Mouse (Mus musculus): ENCODE results near the gene Rbm20.
A peak's percentile ranks its signal among the peaks of the same experiment; 100 is the strongest.

Rbm20 gene

DNA sequence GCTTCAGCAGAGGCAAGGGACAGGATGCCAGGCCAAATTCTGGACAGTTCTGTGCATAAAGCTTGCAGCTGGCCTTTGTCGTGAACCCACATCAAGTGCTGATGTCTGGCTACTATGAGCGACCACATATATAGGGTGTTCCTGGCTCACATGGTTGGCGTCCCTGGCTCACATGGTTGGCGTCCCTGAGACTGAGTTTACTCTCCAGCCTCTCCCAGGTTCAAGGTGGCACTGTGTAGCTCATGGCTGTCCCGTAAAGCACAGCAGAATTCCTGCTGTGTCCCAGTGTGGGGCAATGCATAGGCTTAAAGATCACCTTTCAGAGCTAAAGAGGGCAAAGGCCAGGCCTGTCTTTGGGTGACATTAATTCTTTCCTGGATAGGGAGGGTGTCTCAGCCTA is 78.2 kb downstream of the Rbm20 start:
- no peak for DNase-seq (ENCODE audit: low spot score in 2 of 2)

DNA sequence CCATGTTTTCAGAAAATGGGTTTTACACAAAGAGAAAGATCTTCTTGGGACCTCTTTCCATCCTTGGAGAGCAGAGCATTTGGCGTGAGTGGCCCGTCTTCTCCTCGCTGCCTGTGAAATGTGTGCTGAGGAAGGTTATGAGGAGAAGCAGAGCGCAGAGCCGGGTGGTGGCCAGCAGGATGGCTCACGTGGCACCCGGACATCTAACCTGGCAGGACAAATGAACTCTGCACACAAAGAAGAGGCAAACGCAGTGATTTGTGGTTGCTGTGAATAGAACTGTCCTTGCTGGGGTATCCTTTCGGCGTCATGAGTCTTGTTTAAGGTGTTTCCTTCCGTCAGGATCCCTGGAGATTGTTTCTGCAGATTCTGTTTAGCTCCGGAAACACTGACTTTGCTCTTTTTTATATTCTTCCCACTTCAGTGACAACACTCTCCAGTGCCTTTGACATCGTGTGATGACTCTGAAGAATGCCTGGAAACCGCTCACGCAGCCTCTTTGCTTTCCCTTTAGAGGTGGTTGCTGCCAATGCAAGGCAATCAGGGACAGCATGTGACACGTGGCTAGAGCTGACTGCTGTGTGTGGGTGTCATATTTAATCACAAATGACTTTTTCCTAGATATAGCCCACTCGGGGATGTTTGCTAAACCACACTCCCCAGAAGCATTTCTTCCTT is 80.5 kb downstream of the Rbm20 start:
- DNase-seq (ENCODE audit: low spot score in 2 of 2), result no peak

DNA sequence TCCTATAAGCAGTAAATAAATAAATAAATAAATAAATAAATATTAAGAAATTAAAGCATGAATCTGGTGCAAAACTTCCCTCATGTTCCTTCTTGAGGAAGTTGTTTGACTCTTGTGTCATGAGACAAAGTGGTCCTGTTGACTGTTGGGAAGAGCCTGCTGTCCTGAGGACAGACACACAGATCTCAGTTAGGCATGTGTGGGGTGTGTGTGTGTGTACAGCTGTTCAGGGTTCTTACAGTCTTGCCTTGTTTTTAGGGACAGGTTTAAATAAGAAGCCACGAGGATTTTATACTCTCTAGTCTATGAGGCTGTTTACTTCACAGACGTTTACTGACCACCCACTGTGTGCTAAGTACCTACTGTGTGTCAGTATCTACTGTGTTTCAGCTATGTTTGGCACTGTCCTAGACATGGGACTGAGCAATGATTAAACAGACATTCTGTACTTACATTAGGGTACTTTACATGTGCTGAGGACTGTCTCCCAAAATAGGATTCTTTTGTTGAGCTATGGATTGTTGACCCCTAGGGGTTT is 81.8 kb downstream of the Rbm20 start:
- no peak for DNase-seq (ENCODE audit: low spot score in 2 of 2)

DNA sequence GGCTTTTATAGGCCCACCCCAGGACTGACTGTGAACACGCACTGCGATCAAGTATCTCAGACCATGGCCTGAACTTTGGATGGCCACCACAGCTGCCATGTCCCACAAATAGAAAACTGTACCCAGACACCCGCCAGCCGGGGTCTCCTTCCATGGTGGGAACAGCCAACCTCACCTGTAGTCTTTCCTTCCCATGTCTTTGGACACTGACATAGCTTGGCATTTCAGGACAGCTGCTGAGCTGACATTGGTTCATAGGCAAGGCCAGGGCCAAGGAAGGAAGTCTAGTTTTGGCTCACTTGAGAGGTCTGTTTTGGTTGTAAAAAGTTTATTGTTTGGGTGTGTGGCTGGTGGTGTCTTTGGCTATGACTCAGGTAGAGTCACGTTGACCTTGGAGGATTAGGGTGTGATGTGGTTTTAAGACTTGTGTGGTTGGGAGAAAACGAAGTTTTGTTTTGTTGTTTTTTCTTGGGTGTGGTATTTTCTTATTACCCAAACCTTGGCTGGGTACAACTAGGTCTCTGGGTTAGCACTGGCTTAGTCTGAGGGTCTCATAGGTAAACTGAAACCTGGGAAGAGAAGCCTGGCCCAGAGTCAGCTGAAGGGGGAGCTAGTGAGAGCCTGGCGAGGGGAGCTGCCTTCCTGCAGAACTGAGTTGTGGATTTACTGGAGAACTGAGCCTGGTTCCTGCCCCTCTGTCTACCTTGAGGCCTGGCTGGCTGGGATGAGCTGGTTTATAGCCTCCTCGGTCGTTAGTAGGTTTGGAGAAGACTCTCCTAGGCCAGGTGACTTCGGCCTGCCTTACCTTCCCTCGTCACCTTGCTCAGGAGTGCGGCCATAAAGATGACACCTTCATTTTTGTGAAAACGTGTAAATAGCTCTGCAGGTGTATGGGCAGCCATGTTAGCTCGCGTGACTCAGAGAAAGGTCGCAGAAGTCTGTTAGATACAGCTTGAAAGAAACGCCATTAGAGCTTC is 83.3 kb downstream of the Rbm20 start:
- no peak for DNase-seq (ENCODE audit: low spot score in 2 of 2)

DNA sequence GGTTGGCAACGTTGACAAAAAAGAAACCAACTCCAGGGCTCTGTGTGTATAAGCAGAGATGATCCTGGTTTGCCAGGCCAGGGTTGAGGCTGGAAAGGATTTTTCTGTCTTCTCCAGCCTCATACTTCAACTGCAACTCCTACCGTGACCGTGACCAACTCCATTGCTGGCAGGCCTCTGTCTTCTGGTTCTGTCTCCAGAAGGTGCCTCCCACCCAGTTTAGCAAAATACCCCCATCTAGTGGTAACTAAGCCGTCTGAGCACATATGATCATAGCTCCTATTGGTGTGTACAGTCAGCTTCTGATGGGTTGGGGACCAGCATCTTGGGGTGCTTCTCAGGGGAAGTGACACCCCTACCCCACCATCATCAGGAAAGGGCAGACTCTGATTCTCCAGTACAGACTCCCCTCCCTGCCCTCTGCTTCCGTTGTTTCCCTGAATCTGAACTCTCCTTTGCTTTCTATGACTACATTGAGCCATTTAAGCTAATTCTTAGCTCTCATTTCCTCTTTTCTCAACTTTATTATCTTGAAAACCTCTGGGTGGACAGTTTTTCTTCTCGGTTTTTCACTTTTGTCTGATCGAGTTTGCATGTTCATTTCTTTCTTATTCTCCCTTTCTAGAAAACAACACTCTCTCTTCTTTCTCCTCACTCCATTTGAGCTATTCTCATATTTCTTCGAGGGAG is 85.8 kb downstream of the Rbm20 start:
- DNase-seq (ENCODE audit: low spot score in 2 of 2), result no peak

DNA sequence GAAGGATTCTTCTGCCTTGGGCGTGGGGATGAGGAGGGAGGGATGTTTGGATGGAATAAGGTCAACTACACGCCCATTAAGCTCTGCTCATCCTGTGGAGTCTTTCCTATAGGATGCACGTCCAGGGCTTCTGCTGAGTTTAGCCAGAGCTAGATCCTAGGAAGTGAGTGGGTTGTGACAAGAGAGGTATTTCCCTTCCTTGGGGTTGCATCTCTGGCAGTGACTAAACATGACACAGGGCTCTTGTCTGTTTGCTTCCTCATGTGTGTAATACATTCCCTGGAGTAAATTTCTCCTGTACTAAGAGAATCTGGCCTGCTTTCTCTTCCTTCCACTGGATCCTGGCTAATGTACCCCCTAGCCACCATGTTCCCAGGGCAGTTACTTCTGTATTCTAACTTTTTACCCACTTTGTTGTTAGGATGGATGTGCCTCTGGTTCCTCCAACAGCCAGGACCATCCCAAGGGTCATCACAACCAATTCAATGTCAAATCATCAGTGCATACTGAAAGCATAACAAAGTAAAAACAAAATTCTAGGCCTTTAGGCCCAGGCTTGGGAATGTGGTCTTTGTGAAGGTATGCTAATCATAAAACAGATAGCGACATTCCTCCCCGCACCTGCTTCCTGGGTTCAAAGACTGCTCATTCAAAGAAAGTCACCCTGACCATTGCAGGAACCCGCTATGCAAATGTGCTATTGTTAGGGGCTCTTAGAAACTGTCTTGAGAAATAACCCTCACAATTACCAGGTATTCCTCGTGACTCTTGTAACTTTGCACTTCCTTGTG is 87.8 kb downstream of the Rbm20 start:
- no peak for DNase-seq (ENCODE audit: low spot score in 2 of 2)

DNA sequence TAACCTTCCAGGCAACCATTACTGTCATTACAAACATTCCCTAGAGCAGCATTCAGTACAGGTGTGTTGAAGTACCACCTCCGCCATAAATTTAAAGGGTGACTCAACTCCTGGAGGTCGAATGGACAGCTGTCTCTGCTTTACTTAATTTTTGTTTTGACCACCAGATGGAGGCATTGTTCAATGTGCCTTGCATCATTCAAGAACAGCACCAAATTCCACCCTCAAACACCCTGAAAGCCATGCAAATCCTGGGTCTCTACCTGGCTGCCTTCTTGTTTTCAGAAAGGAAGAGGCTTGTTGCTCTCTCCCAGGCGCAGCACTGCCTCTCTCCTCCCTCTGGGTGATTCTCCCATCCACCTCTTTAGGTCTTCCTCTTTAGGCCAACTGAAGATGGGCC is 91.4 kb downstream of the Rbm20 start:
- no peak for DNase-seq (ENCODE audit: low spot score in 2 of 2)

DNA sequence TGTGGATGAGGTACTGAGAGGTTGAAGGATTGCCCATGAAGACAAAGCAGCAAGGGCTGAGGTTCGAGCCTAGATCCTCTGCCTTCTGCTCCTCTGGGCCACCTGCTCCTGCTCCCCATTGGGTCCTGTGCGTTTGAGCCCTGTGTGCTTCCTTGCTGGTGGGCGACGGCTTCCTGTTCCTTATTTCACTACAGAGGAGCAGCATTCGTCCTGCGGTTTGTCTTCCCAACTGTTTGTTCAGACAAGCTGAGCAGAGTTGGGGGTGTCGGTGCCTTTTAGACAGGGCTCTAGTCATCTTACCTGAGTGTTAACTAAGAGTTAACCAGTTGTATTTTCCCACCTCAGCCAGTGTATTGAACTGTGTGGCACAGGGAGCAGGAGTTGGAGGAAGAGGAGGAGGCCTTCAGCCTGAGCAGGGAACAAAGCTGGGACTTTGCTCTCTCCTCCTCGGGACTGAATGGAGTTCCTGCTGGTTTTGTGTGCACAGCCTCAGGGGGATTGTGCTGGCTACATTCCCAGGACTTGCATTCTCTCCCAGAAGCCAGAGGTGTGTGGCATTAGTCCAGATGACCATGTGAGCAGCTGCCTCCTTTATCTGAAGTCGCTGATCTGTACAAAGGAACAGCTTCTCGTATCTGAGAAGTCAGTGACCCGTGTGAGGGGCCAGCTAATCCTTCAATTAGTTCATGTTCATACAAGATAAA is 97.0 kb downstream of the Rbm20 start:
- peak in 1 of 2 experiments; percentile 20 for DNase-seq (ENCODE audit: low spot score in 2 of 2)

DNA sequence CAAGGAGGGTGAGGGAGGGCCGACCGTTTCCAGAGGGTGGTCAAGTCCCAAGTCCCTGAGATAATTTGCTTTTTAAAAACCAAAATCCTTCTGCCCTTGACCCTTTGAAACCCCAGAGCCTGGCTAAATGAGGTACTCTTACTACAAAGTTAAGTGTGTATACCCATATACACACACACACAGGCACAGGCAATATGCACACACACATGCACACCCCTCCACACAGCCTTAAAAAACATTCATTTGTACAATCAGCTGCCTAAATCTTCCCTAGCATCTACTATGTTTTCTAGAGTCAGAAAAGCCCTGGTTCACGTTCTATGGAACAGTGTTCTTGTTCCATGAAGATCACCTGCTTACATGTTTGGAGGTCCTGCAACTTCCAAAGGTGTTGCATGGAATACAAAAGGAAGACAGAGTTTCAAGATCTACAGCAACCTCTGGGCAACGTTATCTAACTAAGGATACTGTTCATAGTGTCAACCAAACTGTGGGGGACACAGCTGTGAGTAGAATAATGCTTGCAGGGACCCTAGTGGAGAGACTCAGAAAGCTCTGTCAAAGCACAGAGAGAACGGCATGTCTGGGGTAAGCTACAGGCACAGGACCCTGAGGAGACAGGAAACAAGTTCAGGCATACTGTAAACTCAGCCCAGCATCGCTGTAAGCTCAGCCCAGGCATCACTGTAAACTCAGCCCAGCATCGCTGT is 97.7 kb downstream of the Rbm20 start:
- DNase-seq (ENCODE audit: low spot score in 2 of 2), result no peak

DNA sequence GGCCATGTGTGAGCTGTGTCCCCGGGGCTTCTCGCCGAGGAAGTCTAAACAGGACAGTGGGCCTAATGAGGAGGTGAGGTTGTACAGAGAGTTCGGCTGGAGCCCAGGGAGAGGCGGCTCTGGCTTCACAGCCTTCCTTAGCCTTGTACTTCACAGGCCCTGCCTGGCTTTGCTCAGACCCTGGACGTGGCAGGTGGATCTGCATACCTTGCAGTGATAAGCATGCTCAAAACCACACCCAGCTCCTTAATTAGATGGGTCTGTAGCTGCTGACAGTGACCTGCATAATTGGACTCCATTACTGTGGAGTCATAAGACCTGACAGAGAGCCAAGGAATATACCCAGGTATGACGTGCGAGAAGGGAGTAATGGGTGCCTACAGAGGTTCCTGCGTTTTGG is 102.3 kb downstream of the Rbm20 start:
- no peak for DNase-seq (ENCODE audit: low spot score in 2 of 2)

DNA sequence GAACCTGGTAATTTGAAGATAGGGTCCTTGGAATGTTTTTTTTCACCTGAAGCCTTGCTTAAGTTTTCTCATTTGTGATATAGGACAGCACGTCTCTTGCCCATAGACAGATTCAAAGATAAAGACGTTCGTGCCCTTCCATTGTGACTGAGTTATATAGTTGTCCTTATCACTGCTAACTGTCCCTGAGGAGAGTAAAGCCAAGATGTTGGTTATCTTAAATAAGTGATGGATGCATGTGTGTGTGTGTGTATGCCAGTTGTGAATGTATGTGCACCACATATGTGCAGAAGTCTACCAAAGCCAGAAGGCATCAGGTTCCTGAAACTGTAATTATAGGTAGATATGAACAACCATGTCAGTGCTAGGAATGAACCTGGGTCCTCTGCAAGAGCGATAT is 102.7 kb downstream of the Rbm20 start:
- no peak for DNase-seq (ENCODE audit: low spot score in 2 of 2)

DNA sequence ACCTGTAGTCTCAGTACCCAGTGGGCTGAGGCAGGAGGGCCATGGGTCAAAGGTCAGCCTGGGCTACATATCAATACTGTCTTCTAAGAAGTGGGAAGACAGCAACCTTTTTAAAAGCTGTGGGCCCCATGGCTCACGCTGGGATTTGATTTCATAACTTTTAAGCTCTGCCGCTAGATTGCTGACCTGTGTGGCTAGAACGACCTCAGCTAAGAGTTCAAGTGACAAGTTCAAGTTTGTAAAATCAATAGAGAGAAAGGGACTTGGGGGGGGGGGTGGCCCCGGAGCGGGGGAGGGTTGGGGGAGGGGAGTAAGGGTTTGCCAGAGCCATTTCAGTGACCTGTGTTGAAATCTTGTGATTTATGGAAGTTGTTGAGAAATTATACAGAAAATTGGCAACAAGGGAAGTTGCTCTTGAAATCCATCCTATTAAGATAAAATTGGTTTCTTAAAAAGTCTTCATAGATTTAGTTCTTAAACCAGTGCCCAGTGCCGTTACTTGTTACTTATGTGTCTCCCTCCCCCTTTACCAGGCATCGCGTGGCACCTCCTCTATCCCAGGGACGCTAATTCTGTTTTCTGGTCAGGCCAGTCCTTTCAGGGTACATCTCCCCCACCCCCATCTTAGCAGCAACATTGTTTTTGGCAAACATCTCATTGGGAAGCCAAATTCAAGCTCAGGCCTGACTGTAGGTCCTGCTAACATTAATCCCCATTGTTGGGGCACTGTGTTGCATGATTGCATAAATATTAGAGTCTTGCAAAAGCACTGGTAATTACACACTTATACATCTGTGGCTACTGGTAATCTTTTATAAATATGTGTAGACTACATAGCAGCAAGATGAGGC is 103.9 kb downstream of the Rbm20 start:
- DNase-seq (ENCODE audit: low spot score in 2 of 2), result no peak

DNA sequence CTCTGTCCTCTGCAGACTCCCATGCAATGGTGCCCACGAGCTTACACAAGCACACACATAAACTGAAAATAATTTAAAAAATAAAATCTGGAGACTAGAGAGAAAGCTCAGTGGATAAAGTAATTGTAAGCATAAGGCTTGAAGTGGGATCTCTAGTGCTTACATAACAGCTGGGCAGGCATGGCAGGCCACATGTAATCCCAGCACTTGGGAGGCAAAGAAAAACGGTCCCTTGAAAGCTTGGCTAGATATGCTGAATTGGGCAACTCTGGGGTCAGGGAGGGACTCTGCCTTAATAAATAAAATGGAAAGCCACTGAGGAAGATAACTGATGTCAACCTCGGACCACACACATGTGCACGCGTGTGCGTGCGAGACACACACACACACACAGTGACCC is 104.7 kb downstream of the Rbm20 start:
- DNase-seq (ENCODE audit: low spot score in 2 of 2), result no peak

DNA sequence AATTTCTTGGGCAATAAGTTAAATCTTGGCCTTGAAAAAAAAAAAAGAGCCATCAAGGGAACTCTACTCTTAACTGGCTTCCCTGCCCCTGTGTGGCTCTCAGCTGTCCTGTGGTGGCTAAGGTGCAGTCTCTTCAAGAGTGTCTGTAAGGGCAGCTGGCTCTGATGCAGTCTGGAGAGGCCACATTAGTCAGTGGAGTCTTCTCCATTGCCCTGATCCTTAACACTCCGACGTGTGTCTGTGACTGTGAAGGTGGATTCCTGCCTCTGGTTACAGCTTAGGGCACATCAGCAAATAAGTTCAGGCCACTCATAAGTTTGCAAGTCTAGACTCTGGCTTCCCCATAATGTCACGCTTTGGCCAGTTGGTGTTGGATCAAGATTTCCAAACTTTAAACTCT is 108.2 kb downstream of the Rbm20 start:
- no peak for DNase-seq (ENCODE audit: low spot score in 2 of 2)

DNA sequence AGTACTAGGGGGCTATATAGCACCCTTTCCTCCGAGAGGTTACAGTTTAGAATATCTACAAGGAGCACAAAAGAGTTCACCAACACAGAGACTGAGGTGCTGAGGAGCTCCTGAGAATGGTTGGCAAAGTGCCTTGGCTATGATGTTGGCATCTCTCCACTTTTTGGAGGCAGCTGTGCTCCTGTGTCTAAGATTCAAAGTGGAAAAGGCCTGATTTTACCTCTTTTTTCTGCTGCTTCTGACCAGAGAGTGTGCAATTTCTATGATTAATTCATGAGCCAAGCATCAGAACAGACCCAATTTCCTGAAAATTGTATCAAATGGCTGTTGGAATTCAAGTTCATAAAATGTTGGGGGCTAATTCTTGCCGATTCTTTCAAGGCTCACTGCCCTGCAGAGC is 109.1 kb downstream of the Rbm20 start:
- DNase-seq (ENCODE audit: low spot score in 2 of 2), result no peak

DNA sequence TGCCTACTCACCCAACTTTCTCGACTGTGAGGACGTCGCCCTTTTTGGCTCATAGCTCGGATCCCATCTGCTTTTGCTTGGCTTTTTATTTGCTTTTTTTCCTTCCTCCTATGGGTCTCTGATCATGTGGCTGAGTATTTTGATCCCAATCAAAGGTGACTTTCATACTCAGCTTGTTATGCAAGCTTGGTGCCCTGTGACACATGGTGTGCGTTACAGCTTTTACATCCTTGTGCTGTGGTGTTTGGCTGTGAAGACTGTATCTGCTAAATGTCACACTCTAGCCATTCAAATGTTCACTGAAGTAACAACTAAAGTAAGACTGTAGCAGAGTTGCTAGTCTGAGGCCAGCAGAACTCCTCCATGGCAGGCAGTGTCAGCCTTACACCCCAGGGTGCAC is 109.7 kb downstream of the Rbm20 start:
- DNase-seq (ENCODE audit: low spot score in 2 of 2), result no peak

DNA sequence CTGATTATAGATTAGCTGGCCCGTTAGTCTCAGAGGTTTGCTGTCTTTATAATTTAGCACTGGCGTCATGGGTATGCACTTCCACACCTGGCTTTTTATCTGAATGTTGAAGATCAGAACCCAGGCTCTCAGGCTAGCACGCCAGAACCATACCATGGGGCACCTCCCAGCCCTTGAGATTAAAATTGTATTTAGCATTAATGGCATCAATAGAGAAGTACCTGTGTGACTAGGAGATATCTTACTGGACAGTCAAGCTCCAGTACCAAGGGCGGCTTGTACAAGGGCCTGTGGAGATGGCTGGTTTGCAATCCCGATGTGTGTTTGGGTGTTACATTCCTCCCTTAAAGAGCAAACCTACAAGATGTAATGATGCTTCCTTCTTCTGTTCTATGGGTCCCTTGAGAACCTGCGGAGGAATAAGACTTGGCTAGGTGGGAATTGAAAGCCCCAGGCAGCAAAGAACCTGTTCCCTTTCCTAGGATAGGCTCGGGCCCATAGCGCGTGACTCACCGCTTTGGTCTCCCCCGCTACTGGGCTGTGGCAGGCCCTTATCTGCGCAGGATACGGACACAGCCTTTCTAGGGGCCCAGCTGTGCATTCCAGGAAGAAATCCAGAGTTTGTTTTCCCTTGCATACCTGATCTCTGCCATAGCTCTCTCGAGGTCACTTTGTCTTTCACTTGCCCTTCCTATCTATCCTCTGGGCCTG is 111.7 kb downstream of the Rbm20 start:
- DNase-seq (ENCODE audit: low spot score in 2 of 2), result no peak

DNA sequence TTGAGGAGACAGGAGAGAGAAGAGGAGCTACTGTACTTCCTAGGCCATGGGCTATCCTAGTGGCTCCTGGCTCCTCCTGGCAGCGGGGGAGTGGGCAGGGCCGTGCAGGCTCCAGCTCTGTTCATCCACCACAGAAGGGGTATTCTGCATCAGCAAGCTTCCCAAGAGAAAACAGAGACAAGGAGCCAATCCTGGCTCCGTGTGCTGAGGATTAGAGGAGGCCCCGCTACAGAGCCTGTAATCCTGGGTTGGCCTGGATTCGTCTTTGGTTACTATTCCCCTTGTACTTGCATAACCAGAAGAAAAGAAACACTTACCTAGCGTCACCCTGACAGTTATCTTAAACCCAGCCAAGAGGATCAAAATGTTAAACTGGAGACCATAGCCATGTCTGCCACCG is 112.5 kb downstream of the Rbm20 start:
- no peak for DNase-seq (ENCODE audit: low spot score in 2 of 2)
